Mouse (Mus musculus): ENCODE measurements around the gene Diexf. TPM values are rescaled to one million over a fixed set of nuclear protein-coding genes. Genes with fewer than 3 reads are reported as not detected.

Diexf gene
- total RNA-seq, 2 experiments from 2014 or later = 10.1 to 12.4 TPM

GRCm38 (mm10) chr1:193138669-193139068, 8.6 kb upstream of the Diexf start:
- no peak for DNase-seq

DNA sequence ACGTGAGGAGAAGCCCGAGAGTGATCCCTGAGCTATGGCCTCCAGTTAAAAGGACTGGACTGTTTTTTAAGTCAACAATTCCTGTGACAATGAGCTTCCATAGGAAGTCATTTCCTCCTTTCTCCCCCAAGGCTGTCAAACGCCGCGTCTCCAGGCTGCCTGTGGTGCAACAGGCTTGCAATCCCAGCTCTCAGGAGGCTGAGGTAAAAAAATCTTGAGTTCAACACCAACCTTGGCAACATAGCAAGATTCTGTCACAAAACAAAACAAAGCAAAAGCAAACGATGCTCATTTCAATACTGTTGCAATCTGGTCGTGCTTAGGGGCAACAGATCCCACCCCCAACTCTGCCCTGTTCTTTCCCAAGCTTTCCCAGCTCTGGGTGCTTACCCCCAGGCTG, 8.0 kb upstream of the Diexf start:
- no peak for DNase-seq

DNA sequence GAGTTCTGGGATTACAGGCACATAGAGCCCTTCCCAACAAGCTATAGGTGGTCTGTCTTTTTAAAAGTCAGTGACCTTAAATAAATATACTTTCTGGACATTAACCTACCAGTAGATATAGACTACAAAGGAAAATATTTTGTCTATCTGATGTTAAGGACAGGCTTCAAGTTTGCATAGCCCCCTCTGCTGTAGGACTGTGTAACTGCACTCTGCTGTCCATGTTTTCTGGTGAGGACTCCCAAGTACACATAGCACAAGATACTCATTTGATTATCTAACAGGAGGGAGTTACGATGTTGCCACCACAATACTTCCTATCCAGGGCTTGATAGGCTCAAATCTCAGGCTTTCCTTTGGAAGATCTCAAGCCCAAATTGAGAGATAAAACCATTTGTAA, 3.7 kb upstream of the Diexf start:
- DNase-seq = no peak

- DNase-seq = no peak
These were observed 2.3 kb upstream of the Diexf start for GRCm38 (mm10) chr1:193132385-193132784.

- DNase-seq = no peak
These were observed 1.4 kb upstream of the Diexf start for GRCm38 (mm10) chr1:193131311-193131948.

DNA sequence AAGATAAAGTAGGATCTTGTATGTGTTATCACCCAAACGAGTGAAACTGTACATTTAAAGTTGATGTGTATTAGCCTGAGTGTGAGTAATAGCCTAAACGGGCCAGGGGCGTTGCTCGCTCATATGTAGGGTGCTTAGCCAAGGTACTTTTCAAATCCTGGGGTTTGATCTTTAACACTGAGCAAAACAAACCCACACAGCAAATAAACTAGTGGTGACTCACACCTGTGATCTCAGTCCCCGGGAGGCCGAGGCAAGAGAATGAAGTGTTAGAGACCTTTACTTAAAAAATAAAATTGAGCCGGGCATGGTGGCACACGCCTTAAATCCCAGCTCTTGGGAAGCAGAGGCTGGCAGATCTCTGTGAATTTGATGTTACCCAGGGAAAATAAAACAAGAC, 767 bp upstream of the Diexf start:
- no peak for DNase-seq

DNA sequence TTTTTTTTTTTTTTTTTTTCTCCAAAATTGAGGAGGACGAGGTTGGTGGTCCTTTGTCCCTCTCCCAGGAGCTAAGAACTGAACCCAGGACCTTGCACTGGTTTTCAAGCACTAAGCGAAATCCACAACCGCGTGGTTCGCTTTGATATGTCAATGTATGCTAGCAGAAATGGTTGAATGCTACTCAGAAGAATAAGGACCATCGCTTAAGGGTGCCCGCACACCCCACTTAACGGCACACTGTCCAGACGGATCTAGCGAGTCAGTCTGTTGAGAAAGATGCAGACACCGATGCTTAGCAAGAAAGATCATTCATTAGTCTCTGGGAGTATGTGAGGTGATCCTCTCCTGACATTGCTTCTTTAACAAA, 369 bp upstream of the Diexf start:
- DNase-seq = no peak

GRCm38 (mm10) chr1:193129321-193129720, 751 bp downstream of the Diexf start:
- no peak for DNase-seq

DNA sequence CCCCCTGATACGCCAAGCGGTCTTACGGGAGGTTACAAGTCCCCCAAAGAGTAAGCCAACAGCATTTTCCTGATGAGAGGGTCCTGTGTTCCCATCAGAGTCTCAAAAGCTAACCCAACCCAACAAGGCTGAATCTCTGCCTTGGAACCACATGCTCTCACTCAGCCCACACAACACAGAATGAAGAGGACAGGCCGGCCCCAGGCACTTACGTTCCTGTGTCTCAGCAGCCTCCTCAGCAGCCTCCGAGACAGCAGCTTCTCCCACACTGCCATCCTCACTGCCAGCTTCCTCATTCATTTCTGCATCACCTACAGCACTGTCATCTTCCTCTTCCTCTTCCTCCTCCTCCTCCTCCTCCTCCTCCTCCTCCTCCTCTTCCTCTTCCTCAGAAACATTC, 2.0 kb downstream of the Diexf start:
- no peak for DNase-seq

DNA sequence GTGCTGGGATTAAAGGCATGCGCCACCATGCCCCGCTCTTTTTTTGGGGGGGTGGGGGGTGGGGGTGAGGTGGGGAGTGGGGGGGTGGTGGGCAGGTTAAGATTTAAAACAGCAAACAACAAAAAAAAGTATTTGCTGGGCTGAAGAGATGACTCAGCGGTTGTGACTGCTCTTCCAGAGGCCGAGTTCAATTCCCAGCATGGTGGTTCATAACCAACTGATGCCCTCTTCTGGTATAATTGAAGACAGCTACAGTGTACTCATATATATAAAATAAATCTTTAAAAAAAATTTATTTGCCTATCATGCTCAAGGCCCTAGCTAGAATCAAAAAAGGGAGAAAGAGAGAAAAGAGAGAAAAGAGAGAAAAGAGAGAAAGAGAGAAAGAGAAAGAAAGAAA, 4.2 kb downstream of the Diexf start:
- no peak for DNase-seq

GRCm38 (mm10) chr1:193123290-193123689, 6.8 kb downstream of the Diexf start:
- no peak for DNase-seq

DNA sequence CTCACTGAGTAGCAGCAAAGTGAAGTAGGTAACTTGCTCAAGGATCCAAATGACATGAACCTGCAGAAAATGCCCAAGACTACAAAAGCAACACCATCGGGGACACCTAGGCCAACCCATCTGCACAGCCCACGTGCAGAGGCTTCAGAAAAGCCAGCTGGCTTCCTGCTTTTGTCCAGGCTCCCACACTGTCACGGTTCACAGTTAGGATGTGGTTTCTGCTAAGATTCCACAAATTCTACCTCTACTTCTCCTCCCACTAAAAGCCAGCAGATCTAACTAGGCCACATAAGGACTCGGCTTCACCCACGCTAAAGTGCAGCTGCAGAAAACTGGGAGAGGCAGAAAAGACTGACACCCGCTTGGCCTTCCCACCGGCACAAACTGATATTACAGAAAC, 7.3 kb downstream of the Diexf start:
- DNase-seq = no peak

DNA sequence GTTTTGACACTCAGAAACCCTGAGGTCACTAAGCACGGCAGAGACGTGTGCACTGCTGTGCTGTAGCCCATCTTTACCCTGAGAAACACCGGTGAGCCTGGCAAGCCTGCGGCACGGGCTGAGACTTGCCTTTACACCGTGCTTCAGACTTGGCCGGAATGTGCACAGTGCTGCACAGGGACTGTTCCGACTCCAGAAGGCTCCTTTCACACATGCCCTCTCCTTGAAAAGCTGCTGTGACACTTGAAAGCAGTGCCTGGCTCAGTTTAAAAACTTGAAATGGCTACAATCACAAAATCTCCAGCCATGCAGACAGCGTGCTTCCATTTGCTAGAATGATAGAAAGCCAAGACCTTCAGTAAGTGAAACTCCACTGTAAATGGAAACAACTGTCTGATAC, 18.0 kb downstream of the Diexf start:
- DNase-seq = no peak

- DNase-seq = no peak
These were observed 27.1 kb downstream of the Diexf start for GRCm38 (mm10) chr1:193102996-193103395.

- no peak for DNase-seq
These were observed 27.5 kb downstream of the Diexf start for GRCm38 (mm10) chr1:193102556-193102955.

- no peak for DNase-seq
These were observed 28.0 kb downstream of the Diexf start for GRCm38 (mm10) chr1:193102029-193102428.

DNA sequence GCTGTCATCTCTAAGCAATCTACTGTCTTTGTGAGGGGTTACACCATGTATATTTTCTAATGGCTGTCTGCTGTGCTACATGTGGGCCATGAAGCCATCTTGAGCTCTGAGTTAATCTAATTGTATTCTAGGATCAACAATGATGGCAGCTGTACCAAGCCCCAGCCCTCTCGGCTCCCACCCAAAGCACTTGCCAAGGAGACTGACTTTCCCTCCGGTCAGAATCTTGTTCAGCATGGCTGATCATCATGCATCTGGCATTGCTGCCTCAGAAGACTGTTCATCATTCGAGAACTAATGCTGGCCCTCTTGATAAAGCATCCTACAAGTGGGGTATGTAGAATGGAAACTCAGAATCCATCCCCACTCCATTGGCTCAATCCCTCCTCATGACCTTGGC, 31.1 kb downstream of the Diexf start:
- DNase-seq = no peak

DNA sequence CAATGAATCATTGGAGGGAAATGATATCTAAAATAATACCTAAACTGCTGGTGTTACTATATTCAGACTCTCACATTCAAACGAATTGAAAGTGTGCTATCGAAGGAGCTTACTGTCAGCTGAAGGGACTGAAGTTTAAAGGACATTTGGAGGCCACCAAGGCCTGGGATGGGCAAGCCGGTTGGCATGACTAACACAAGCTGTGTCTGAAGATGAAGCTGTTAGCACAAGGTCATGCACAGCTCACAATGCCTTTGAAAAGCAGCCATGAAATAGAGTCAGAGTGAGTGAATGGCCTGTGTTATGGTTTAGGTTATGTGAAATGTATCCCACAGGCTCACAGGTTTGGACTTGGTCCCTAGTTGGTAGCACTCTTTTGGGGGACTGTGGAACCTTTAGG, 36.5 kb downstream of the Diexf start:
- no peak for DNase-seq

- DNase-seq = no peak
These were observed 37.3 kb downstream of the Diexf start for GRCm38 (mm10) chr1:193092771-193093170.

DNA sequence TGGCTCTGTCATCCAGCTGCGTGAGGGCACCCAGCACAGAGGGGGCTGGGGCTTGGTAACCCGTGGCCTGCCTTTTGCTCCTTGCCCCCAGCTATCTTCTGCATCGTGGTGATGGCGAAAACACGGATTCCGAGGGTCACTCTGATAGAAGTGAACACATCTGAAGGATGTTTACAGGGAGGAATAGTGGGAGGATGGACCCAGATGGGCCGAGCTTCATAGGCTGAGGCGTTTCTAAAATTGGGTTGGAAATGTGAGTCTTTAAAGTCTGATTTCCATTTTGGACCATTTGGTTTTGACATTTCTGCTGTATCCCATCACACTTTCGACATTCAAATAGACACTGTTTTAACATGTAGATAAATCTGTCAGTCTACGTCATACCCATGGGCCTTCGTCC, 39.2 kb downstream of the Diexf start:
- no peak for DNase-seq

GRCm38 (mm10) chr1:193090211-193090871, 39.7 kb downstream of the Diexf start:
- peak; percentile 88 to 90 for DNase-seq

DNA sequence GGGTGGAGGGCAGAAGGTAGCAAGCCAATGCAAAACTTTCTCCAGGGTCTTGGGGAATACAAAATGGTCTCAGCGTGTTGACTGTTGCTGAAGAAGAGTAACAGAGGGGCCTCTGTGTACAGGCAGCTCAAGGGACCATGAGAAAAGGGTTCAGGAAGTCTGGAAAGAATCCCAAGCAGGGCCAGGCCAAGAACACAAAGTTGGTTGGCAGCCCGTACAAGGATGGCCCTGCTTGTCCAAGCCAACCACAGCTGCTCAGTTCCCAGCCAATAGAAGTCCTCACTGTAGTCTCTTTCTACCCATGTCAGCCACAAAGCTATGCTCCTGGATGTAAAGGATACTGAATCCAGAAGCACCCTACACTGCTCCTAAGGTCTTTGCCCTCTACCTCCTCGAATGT, 40.4 kb downstream of the Diexf start:
- peak; percentile 63 to 76 for DNase-seq

- peak; percentile 36 to 58 for DNase-seq
These were observed 40.9 kb downstream of the Diexf start for GRCm38 (mm10) chr1:193089211-193089610.

- DNase-seq = peak; percentile 64 to 81
These were observed 43.1 kb downstream of the Diexf start for GRCm38 (mm10) chr1:193086842-193087476.

All from heart, adult 18-20 months (tissue).